Mouse (Mus musculus) CD4-positive, CD25-positive, alpha-beta regulatory T cell, adult 4 months (primary cell): ENCODE measurements around the gene Fam189b. TPM values are rescaled to one million over a fixed set of nuclear protein-coding genes. Genes with fewer than 3 reads are reported as not detected.
"Not testable (repeated sequence)": the region's sequence is repeated elsewhere in the genome, so short reads cannot be mapped to it uniquely, and the experiment has no call there.

Experiments
- ATAC-seq: one replicate; pipeline ENCODE4 v1.8.0; 2017
- polyA plus RNA-seq, 2 experiments: library from polyadenylated mRNA; unstranded; fragments of 100-300 nt; shearing (Covaris generic); gene quantifications; one replicate each; pipeline ENCODE4 v1.2.1; 2017

The Fam189b gene
- polyA plus RNA-seq = 100 to 1,000 TPM; 209 to 296 TPM

DNA sequence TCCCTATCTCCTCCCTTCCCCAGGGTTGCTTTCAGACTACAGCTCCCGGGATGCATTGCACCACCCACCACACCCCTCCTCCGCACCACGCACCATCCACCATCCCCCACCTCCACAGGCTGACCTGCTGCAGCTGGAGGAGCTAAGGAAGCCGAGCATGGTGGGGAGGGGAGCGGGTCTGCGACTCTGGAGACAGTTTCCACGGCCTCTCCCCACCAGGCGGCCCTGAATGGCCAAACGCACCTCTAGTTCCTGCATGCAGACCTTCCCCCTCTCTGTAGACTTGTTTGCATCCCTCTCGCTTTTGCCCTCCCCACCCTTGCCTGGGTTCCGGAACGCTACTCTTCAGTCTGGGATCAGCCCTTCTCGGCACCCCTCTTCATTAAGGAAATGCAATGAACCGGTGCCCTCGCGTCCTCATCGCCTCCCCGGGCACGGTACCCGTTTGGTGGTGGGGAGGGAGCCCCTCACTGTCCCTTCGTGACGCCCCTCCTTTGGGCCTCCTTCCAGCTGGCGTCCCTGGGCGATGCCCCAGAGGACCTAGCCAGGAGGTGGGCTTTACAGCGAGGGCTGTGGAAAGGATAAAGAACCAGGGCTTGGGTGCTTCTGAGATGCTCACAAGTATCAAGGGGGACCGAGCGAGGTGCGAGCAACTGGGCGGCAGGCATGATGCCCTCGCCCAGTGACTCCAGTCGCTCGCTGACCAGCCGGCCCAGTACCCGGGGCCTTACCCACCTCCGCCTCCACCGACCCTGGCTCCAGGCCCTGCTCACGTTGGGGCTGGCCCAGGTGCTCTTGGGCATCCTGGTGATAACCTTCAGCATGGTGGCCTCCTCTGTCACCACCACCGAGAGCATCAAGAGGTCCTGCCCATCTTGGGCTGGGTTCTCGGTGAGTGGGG, at the start of gene Fam189b:
Gene Fam189b (plus strand): TSS at position 86 of the 901 bp plus-strand sequence.
- ATAC-seq = peak; percentile 72

DNA sequence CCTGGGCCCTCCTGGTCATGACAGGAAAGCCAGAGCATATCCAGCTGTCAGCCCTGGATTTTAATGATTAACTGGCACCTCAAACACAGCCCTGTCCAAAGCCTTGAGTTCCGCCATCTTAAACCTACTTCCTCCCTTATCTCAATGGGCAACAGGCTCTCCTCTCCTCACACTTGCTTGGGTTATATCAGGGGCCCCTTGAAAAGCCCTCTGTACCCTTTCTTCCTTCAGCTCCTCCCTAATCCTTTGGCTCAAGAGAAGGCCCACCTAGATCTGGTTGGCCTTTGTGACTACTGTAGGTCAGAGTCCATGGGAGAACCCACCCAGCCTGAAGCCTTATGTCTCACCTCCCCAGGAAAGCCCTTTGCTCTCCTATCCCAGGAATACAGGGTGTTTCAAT, 49.2 kb upstream of the Fam189b start:
- no peak for ATAC-seq

DNA sequence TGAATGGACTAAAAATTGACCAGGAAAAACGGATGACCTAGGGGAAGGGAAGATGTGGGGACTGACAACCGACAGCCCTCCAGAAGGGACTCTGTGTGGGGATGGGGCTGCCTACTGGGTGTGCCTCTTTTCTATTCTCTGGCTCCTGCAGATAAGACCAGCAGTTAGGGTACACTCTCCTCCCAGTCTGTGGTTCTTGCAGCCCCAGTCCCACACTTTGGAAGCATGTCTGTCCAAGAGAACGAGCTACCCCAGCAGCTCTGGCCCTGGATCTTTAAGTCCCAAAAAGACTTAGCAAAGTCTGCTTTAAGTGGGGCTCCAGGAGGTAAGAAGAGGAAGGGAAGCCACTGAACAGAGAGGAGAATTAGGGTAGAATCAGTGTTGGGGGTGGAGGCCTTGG, 47.0 kb upstream of the Fam189b start, which contains the start of gene Pklr:
Gene Pklr (plus strand): TSS at position 185 of the 400 bp plus-strand sequence.
- no peak for ATAC-seq

DNA sequence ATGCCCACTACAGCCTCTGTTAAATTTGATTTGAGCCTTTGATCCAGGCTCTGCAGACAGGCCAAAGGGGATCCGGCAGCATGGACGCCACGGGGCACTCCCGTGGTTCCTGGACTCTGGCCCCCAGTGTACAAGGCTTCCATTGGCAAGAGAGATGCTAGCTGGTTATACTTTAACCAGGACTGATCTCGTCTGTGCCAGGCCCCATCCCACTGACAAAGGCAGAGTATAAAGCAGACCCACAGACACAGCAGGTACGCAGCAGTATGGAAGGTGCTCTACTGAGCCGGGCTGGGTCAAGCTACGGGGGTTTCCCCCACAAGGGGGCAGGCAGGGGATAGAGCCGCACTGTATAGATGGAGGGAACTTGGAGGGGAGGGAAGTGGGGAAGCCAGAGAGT, 46.6 kb upstream of the Fam189b start:
- no peak for ATAC-seq

DNA sequence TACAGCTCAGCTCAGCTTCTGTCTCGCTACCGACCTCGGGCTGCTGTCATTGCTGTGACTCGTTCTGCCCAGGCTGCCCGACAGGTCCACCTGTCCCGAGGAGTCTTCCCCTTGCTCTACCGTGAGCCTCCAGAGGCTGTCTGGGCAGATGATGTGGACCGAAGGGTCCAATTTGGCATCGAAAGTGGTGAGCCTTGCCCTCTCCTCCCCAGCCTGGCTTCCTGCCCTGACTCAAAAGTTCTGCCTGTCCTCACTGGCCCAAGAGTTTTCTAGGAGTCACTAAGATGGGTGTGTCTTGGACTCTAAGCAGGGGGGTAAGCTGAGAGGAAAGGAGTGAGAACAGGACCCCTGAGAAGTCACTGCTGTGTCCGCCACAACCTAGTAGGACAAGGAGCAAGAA, 38.1 kb upstream of the Fam189b start:
- ATAC-seq = no peak

DNA sequence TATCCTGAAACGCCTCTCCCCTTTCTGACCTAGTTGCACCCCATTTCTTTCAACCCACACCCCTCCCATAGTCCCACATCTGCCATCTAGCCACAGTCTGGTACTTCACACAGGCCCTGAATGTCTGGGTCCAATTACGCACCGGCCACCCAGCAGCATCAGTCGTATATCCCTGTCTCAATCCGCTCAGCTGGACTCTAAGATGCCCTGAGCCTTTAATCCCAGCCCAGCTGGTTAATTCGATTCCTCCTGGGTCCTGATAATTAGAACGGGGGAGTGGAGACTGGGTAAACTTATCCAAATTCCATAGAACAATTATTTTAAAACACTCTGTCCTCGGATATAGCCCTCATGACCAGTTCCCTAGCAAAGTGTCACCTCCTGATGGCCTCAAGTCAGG, 37.4 kb upstream of the Fam189b start:
- no peak for ATAC-seq

GRCm38 (mm10) chr3:89147101-89147978, 35.6 kb upstream of the Fam189b start:
- no peak for ATAC-seq

- ATAC-seq = no peak
Observed at GRCm38 (mm10) chr3:89147979-89148311, 35.0 kb upstream of the Fam189b start.

GRCm38 (mm10) chr3:89148567-89148966, 34.4 kb upstream of the Fam189b start:
- no peak for ATAC-seq

- ATAC-seq = no peak
Observed at GRCm38 (mm10) chr3:89152084-89152835, 30.7 kb upstream of the Fam189b start.

DNA sequence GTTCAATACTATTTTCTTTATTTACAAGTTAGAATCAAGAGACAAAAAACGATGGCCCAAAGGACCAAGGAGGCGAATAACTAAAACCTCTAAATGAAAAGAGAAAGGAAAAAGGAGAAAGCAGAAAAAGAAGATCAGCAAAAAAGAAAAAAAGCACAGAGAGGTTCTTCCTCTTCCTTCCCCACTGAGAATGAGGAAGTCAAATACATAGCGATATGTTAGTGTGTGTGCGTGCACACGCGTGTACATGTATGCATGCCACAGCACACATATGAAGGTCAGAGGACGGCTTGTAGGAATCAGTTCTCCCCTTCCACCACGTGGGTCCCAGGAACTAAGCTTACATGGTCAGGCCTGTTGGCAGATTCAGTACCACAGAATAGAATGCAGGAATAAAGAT, 26.0 kb upstream of the Fam189b start:
- ATAC-seq = no peak

- no peak for ATAC-seq
Observed at GRCm38 (mm10) chr3:89158651-89159050, 24.3 kb upstream of the Fam189b start.

DNA sequence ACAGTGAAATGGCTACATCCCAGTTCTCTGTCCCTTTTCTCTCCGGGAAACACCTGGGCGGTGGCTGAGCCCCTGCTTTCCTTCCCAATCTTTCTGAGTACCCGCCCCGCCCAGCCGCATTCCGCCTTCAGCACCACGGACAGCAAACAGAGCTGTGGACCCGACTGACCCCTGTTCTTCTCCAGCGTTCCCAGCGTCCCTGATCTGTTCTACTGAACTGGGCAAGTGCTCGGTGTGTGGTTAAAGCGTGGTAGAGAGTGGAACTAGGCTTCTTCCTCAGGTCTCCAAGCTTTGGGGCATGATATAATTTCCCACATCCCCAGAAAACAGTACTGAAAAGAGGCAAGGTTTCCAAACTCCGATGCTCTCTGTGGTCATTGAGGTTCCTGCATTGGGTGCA, 23.7 kb upstream of the Fam189b start:
- ATAC-seq = no peak

DNA sequence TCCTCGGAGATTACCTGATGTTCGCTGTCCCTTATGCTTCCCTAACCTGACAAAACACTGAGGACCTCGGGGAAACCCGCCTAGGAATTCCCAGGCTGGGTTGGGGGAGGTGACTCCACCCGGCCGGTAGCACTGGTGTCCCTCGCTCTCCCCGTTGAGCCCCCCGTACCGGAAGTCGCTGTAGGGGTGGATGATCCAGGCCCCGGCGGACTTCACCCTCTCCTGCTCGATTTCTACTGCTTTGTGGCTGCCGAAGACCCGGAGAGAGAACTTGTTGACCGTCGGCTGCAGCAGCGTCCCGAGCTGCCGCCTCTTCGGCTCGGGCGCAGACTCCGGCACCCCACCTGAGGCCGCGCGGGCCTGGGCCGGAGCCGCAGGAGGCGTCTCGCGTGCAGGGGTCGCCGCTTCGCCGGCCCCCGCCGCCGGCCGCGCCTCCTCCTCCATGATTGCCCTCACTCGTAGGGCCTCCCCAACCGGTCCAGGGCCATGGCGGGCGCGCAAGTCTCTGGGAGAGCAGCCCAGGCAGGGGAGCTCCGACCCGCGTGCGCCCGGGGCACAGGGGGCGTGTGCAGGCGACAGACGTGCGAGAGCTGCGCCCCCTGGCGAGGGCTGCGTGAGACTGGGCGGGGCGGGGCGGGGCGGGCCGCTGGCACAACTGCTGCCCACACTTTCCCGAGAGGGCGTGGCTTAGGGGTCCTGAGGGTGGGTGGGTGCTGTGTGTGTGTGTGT, 23.2 kb upstream of the Fam189b start, which contains the start of gene Hcn3:
Gene Hcn3 (minus strand): TSS at position 581 of the 729 bp plus-strand sequence.
- ATAC-seq = peak; percentile 49

DNA sequence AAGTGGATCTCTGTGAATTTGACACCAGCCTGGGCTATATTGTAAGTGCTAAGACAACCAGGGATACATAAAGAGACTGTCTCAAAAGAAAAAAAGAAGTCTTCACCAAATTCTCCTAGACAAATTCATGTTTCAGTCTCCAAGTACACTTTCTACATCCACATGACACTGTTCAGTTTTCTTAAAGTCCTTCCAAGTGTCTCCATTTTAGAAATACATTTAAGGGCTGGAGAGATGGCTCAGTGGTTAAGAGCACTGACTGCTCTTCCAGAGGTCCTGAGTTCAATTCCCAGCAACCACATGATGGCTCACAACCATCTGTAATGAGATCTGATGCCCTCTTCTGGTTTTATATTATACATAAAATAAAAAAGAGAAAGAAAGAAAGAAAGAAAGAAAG, 21.7 kb upstream of the Fam189b start:
- not testable (repeated sequence) for ATAC-seq

DNA sequence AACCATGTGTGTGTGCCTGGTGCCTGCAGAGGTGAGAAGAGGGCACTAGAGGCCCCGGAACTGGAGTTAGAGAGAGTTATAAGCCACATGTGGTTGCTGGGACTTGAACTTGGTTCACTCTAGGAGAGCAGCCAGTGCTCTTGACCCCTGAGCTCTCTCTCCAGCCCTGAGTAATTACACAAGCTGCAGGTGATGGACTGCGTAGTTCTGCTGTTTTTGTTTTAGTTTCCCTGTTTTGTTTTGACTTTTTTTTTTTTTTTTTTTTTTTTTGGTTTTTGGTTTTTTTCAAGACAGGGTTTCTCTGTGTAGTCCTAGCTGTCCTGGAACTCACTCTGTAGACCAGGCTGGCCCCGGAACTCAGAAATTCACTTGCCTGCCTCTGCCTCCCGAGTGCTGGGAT, 21.2 kb upstream of the Fam189b start:
- ATAC-seq = no peak

GRCm38 (mm10) chr3:89163123-89163522, 19.8 kb upstream of the Fam189b start:
- ATAC-seq = no peak

- no peak for ATAC-seq
Observed at GRCm38 (mm10) chr3:89163643-89164245, 19.2 kb upstream of the Fam189b start.

DNA sequence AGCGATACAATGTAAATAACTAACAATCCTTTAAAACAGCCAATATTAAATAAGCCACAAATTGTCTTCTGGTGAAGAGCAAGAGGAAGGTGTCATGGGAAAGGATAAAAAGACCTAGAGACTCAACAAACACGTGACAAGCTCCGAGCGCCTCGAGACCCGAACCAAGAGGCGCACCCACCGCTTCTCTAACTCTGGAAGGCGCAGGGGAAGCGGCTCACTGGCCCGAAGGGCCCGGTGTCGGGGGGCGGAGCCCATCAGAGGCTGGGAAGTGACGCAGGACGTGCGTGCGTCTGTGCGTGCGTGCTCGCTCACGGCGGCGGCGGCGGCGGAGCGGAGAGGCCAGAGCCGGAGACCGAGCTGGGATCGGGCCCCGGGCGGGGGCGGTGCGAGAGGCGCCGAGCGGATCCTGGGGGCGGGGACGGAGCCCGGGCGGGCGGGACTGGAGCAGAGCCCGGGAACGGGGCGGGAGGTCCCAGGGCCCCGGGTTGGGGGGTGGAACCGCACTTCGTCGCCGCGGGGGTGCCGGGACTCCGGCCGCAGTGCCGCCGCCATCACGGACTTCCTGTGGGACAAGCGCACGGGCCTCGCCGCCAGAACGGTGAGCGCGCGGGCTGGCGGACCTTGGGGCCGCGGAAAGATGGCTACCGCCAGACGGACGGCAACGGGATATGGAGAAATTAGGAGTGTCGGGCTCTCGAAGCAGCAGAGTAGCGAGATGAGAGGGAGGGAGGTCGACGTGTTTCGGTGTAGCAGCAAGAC, 18.3 kb upstream of the Fam189b start, which contains the start of gene Clk2:
Gene Clk2 (plus strand): TSS at position 290 of the 762 bp plus-strand sequence.
- ATAC-seq = peak; percentile 94

DNA sequence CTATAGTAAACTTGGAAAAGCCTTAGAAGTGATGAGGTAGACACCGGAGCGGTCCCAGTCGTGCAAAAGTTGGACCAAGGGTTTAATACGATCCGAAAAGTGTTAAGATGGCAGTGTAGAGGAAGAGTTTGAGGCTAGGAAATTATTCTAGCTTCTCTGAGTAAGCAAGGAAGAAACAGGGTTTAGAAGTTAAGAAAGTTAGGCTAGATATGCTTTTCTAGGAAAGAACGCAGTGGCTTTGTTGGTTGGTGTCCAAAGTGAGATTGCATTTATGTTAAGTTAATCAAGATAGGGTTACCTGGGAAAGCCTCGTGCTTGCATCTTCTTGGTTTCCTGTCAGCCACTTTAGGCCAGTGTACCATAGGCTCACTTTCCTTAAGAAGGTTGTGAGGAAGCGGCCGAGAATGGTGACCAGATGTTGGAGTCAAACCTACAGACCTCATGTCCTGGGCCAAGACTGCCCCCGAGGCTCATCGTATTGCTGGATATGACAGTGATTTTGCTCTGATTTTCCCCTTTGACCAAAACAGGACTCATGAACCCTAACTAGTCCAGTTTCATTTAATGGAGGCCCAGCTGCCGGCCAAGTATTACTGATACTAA, 17.6 kb upstream of the Fam189b start:
- no peak for ATAC-seq
